ENCODE assay signal across 8 mouse cellular contexts in the genomic region with DNA sequence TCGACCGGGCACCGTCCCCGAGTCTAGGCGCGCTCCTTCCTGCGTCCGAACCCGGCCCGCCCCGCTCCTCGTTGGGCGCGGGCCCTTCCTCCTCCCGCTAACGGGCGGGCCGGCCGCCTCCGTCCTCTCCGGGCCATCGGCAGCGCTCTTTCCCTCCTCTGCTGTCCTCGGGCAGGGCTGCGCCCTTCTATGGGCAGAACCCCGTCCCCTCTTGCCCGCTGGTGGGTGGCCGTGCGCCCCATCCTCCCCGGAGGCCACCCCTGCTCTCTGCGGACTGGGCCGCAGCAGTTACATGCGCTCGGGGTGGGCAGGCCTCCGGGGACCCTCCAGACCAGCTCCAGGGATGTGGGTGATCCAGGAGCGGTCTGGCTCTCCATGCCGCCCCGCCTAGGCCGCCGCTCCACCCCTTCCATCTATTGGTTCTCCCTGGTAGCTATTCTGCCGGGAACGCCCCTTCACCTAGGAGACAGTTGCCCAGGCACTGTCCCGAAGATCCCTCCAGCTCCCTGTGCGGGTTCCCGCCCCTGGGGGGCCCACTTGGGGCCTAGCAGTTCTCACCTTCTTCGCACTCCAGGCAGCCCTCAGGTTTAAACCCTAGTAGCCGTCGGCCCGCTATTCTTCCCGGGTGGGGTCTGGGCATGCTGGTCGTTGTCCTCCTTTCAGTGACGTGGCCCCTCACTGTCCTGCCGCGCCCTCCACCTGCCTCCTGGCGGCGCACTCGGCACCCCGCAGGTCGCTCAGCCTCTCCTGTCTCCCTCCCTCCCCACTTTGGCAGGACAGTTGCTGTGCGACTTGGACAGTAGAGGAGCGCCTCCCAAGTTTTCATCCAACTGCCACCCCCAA. TPM values are rescaled to one million over a fixed set of nuclear protein-coding genes. Genes with fewer than 3 reads are reported as not detected.
DNase-seq lines count a peak whose midpoint lies in the region; ATAC-seq lines count a peak whose summit lies in the region.

No protein-coding gene starts in this region.

- WGBS in hindbrain, embryonic 16.5 days: 0% methylated on average over 49 of the region's 61 CpGs

- H3K27me3 ChIP-seq in hindbrain, embryonic 16.5 days (replicated peaks; ENCODE audit: control insufficient read depth, insufficient read depth, low read length): no peaks in the 10 kb centered on the region

- H3K9ac ChIP-seq in hindbrain, embryonic 16.5 days (ENCODE audit: low read depth, low read length): peak overlapping the region; percentile 90

- DNase-seq in ZHBTc4 (ENCODE audit: low read depth, low spot score): peak; percentile 95
- DNase-seq in cerebellum, postnatal 4 days (ENCODE audit: low spot score in 2 of 2): peak; percentile 47 to 75
- DNase-seq in gastrocnemius, adult 18-20 months (ENCODE audit: low spot score): peak; percentile 79
- peak; percentile 72 to 76 for DNase-seq in left cerebral cortex, adult 18-20 months (ENCODE audit: low spot score in 2 of 2)
- peak; percentile 86 to 88 for DNase-seq in lung, postnatal 4 days
- DNase-seq in retina, postnatal 7 days (ENCODE audit: low read depth, low spot score): peak; percentile 52
- DNase-seq in urinary bladder, adult 18-20 months (ENCODE audit: low spot score in 2 of 2): peak; percentile 75 to 76

- no peaks in the 10 kb centered on the region for H3K9me3 ChIP-seq in hindbrain, embryonic 16.5 days (ENCODE audit: control insufficient read depth, low read length)

- H3K4me2 ChIP-seq in hindbrain, embryonic 16.5 days (ENCODE audit: low read length): peak overlapping the region; percentile 91

- peak overlapping the region; percentile 87 for H3K27ac ChIP-seq in hindbrain, embryonic 16.5 days (ENCODE audit: low read depth, low read length)

- peak; percentile 91 for ATAC-seq in hindbrain, embryonic 16.5 days

- peaks cover 19% of the 10 kb centered on the region for H3K36me3 ChIP-seq in hindbrain, embryonic 16.5 days (ENCODE audit: control insufficient read depth, insufficient read depth, low read length)

- peaks cover 14% of the 10 kb centered on the region for H3K4me1 ChIP-seq in hindbrain, embryonic 16.5 days (ENCODE audit: control insufficient read depth, insufficient read depth, low read depth, low read length)

- peak overlapping the region; percentile 100 for H3K4me3 ChIP-seq in hindbrain, embryonic 16.5 days (ENCODE audit: low read length)

RNA-seq across cellular contexts. Expression of gene Odf2, which starts 1.2 kb away (rescaled TPM):
- total RNA-seq in gastrocnemius, adult 18-20 months (2021): 10 to 100 TPM; 10.4 to 11.9 TPM
- polyA plus RNA-seq in hindbrain, embryonic 16.5 days (2015; fragmentation: Nextera tagmentation; extraction: Ambion mirVana): 61.0 and 61.2 TPM in 2 replicates
- total RNA-seq in left cerebral cortex, adult 18-20 months (2021): 10 to 100 TPM; 84.6 to 94.6 TPM

RNA-seq across cellular contexts. Expression of gene Cercam, which starts 21.2 kb away (rescaled TPM):
- total RNA-seq in gastrocnemius, adult 18-20 months (2021): 1 to 10 TPM; 1.6 to 1.7 TPM
- polyA plus RNA-seq in hindbrain, embryonic 16.5 days (2015; fragmentation: Nextera tagmentation; extraction: Ambion mirVana): 22.6 and 25.8 TPM in 2 replicates
- total RNA-seq in left cerebral cortex, adult 18-20 months (2021): 1 to 10 TPM; 7.4 to 9.9 TPM

RNA-seq across cellular contexts. Expression of gene Gle1, which starts 45.0 kb away (rescaled TPM):
- 10 to 100 TPM; 23.1 to 23.9 TPM for total RNA-seq in gastrocnemius, adult 18-20 months (2021)
- polyA plus RNA-seq in hindbrain, embryonic 16.5 days (2015; fragmentation: Nextera tagmentation; extraction: Ambion mirVana): 59.6 and 66.0 TPM in 2 replicates
- 10 to 100 TPM; 44.0 to 49.5 TPM for total RNA-seq in left cerebral cortex, adult 18-20 months (2021)

Comparison
In these comparisons a context has a peak if more than half of its experiments do, and no peak if none do; other contexts are left out.
1. Peak in every context shown above with its lines: DNase-seq, ATAC-seq, H3K4me3 ChIP-seq and H3K27ac ChIP-seq.
2. RNA of gene Odf2, which starts 1.2 kb away (total RNA-seq): 84.6 to 94.6 TPM in left cerebral cortex, adult 18-20 months; 10.4 to 11.9 TPM in gastrocnemius, adult 18-20 months; every median in the first group is over 4 times any median in the second.